Mouse (Mus musculus) spleen, postnatal 14 days (tissue): ENCODE data around the gene Acap3.

Experiments
- DNase-seq, 2 experiments: peaks; one replicate each; pipeline ENCODE4 v3.0.0; 2021 to 2022; ENCODE audit warnings: low spot score in 2 of 2

Acap3 gene

DNA sequence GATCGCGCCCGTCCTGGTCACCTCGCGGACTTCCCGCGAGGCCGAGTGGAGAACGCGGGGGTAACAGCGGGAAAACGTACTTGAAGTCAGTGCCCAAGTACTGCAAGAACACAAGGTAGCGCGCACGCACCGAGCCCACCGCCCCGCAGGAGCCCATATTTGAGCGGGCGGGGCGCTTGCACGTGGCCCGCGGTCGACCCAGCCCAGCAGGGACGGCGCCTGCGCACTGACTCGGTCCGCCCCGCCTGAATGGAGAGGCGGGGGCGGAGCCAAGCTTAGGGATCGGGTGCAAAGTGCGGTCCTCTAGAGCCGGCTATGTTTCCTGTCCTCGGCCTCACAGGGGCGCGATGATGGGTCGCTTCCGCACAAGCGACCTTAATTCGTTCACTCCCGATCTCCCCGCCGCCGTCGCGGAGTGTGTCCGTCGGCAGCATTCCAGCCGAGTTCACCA is at the start of gene Acap3, which contains the start of gene Pusl1:
Gene Acap3, plus strand, starts transcription at position 272 of the 451 bp plus-strand sequence.
Gene Pusl1, minus strand, starts transcription at position 231 of the 451 bp plus-strand sequence.
- peak; percentile 96 to 98 for DNase-seq

- no peak for DNase-seq
These were observed 48.4 kb upstream of the Acap3 start for GRCm38 (mm10) chr4:155843231-155843630.

- DNase-seq, result peak; percentile 97 to 98
These were observed 44.6 kb upstream of the Acap3 start, which contains the start of gene Dvl1 for GRCm38 (mm10) chr4:155846871-155847578. Gene Dvl1, plus strand, starts transcription at chr4:155847402.

- DNase-seq, result peak in 1 of 2 experiments; percentile 31
These were observed 43.9 kb upstream of the Acap3 start for GRCm38 (mm10) chr4:155847591-155848352.

GRCm38 (mm10) chr4:155848434-155849095 is 43.1 kb upstream of the Acap3 start:
- DNase-seq, result no peak

DNA sequence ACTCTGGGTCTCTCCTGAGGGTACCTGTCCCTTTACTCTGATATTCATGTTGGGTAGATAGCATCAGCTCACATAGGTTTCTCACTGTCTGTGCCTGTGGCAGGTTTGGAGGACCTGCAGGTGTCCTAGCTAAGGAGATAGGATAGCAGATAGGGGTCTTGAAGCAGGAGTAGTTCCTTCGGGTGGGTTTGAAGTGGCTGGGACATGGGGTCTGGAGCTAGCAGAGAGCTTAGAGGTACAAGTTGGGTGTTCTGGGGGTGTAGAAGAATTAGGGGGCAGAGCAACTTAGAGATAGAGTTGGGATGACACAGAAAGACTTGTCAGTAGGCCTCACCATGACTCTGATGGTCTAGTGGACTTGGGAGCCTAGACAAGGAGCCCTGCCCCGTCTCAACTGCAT is 42.2 kb upstream of the Acap3 start:
- DNase-seq, result no peak

DNA sequence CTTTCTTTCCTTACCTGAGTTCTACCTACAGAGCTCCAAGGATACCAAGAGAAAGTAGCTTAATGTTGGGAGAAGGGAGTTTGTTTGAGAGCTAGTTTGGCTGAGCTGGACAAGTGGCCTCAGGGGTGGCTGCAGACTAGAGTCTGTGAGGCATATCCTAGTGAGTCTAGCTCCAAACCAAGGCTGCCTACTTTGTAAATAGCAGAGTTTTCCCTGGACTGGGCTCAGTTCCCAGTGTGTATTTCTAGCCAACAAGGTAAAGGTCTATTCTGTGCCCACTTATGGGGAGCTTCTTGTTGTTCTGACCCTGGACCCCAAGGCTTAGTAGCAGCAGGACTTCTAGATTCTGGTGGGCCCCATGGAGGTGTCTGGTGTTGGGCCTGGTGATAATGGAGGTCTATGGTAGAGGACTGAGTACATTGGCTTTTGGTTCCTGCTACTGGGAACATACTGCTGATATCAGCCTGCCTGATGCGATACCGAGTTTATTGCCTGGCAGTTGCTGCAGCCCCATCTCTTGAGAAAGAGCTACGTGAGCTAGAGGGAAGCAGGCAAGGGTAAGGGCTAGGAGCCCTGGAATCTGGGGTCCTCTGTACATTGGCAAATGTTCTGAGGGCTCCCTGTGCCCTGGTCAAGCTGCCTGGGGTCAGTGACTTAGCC is 41.7 kb upstream of the Acap3 start:
- DNase-seq, result no peak

DNA sequence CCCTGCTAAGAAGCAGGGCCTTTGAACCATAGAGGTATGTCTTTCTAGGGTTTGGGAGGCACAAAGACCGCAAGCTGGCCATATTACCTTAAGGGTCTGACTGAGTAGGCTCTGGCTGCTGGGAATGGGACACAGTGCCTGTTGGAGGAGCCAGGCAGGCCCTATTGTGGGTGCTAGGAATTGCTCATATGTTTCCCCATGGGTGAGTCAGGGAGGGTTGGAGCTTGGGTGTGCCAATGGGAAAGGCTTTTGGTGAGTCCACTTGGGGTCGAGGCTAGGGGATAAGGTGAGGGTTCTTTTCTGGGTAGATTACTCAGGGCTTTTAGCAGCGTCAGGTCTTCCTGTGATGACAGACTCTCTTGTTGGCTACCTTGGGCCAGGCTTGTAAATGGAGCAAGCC is 40.3 kb upstream of the Acap3 start:
- no peak for DNase-seq

GRCm38 (mm10) chr4:155851951-155852411 is 39.6 kb upstream of the Acap3 start:
- DNase-seq, result no peak

GRCm38 (mm10) chr4:155853421-155853820 is 38.2 kb upstream of the Acap3 start:
- DNase-seq, result no peak

DNA sequence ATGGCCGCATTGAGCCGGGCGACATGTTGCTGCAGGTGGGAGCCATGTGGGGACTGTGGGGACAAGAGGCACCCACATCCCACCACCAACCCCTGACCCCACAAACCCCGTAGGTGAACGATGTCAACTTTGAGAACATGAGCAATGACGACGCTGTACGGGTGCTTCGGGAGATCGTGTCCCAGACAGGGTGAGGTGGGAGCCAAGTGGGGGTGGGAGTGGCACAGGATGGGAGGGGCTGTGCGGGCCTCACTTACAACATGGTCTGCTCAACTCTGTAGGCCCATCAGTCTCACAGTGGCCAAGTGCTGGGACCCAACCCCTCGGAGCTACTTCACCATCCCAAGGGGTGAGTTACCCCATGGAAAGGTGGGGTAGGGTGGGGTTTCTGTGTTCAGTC is 36.6 kb upstream of the Acap3 start:
- no peak for DNase-seq

GRCm38 (mm10) chr4:155856071-155856470 is 35.6 kb upstream of the Acap3 start:
- DNase-seq, result no peak

GRCm38 (mm10) chr4:155856881-155857280 is 34.7 kb upstream of the Acap3 start:
- no peak for DNase-seq

DNA sequence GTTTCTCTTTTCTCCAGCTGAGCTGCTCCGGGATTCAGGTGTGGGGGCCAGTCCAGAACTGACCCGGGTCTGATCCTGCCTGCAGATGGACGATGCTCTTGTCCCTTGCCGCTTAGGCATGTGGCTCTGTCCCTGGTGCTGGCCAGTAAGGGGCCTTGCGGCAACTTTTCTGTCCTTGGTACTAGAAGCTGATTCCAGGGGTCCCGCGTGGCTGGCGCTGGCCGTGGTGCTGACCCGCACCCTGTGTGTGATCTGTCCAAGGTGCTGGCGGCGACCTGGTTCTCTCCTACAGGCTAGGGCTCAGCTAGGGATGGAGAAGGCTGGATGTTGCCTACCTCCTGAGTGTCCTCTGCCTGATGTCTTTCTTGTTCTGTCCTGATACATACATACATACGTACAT is 32.3 kb upstream of the Acap3 start:
- no peak for DNase-seq

GRCm38 (mm10) chr4:155861787-155862186 is 29.8 kb upstream of the Acap3 start:
- no peak for DNase-seq

DNA sequence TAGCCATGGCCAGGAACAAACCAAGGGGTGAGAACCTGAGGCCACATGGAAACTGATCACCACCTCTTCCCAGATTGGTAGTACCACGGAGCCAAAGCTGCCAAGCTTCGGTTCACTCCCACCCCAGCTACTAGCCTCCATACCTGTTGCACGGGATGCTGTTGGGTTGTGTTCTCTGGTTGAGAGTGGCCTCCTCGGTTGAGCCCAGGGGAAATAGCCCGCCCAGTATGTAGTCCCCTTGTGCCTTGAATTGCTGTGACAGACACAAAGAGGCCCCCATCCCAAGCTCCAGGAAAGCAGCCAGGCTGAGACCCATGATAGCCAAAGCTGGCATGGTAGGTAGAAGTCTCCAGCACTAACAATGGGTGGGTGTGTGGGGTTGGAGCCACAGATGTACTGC is 28.6 kb upstream of the Acap3 start, which contains the start of gene Tas1r3:
Gene Tas1r3, minus strand, starts transcription at position 362 of the 400 bp plus-strand sequence.
- no peak for DNase-seq

DNA sequence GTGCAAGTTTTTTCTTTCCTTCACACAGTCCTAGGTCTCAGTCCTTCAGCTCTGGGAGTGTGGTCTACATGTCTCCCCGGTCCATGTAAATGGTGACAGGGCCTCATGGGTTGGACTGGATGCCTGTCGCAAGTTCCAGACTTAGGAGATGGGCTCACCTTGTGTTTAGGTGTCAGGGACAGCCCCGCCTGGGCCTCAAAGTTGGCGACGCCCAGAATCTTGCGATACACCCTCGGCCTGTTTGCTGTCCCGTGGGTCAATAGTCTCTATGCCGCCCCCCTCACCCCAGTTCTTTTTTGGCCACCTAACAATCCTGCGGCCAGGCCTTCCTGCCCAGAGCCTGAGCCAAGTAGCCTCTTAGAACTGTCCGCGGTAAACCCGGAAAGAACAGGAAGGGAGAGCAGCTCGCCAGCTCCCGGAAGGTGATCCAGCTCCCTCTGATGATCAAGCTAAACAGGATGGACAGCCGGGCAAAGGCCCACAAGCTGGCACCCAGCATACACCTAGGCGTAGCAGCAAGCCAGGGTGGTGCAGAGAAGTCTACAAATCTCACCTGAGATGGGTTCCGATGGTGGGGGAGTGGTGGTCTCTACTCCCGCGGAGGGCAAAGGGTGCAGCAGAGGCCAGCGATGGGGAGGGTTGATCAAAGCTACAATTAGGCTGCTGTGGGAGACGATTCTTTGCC is 22.9 kb upstream of the Acap3 start:
- no peak for DNase-seq

DNA sequence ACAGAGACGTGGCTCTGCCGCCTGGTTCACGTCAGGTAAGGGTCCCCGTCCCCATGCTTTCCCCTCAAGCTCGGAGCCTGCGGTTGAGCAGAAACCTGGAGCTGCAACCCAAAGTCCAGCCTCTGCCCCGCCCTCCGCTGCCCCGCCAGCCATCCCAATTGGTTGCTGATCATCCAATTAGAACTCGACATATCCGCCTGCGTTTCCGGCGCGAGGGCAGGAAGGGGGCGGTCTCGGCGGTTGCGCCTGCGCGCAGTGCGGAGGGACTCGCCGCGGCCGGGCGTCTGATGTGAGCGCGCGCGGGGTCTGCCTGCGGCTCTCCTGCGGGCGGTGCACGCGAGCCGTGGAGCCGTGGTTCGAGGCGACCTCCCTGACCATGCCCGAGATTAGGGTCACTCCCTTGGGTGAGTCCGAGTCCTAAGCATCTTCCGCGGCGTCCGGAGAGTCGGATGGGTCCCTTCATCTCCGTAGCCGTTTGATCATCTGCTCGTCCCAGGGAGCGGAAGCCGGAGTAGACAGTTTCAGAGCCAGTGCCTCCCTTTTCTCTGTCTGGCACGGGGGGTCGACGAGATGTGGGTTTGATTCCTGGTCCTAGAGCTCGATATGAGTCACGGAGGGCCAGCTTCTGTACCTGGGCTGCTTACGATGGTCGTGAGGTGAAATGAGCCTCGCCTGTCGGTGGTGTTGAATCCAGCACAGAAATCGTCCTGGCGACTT is 22.1 kb upstream of the Acap3 start, which contains the start of the genes Cptp and Ints11:
Gene Cptp, minus strand, starts transcription at position 124 of the 717 bp plus-strand sequence.
Gene Ints11, plus strand, starts transcription at position 230 of the 717 bp plus-strand sequence.
- DNase-seq, result peak; percentile 94 to 95

DNA sequence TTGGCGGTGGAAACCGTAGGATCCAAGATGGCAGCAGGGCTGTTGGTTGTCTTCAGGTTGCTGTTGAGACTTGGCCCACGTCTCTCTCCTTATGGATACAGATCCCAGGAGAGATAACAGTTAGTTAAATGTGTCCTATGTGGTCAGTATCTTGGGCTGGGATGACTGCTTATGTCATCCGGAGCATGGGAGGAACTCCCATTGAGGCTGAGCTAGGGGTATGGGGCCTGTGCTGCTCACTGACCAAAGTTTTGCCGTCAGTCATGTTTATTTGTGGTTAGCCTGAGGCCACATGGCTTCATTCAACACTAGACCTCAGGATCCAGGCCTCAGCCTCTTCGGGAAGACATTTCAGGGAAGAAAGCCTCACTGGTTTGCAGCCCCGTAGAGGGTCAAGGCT is 20.2 kb upstream of the Acap3 start:
- no peak for DNase-seq

GRCm38 (mm10) chr4:155883587-155883986 is 8.0 kb upstream of the Acap3 start:
- DNase-seq, result no peak
